Mouse (Mus musculus) hindbrain, embryonic 15.5 days (tissue): ENCODE measurements around the gene Cnnm4. TPM values are rescaled to one million over a fixed set of nuclear protein-coding genes. Genes with fewer than 3 reads are reported as not detected.

Source experiments
- ATAC-seq: fragments of 200-750 bp; cut with Nextera tagmentation; 2 replicates; pipeline ENCODE4 v1.8.0; 2017; ENCODE audit warnings: low read depth, moderate number of reproducible peaks, moderate TSS enrichment; ENCODE audit not compliant: low FRiP score
- H3K27ac ChIP-seq: fragments of 300-500 bp; sonication (generic); replicated peaks from 2 replicates; pipeline ENCODE4 v1.5.1; 2015; ENCODE audit warnings: mild to moderate bottlenecking, inconsistent platforms
- H3K27me3 ChIP-seq: fragments of 300-500 bp; sonication (generic); 2 replicates; pipeline ENCODE4 v1.6.1; 2015; ENCODE audit warnings: control low read depth, inconsistent platforms
- H3K36me3 ChIP-seq: fragments of 300-500 bp; sonication (generic); 2 replicates; pipeline ENCODE4 v1.6.1; 2015; ENCODE audit warnings: control low read depth, inconsistent platforms
- H3K4me1 ChIP-seq: fragments of 300-500 bp; sonication (generic); replicated peaks from 2 replicates; pipeline ENCODE4 v1.6.1; 2015; ENCODE audit warnings: control low read depth, inconsistent platforms
- H3K4me2 ChIP-seq: fragments of 300-500 bp; sonication (generic); 2 replicates; pipeline ENCODE4 v1.6.1; 2015; ENCODE audit warnings: moderate library complexity, mild to moderate bottlenecking, inconsistent platforms
- H3K4me3 ChIP-seq: fragments of 300-500 bp; sonication (generic); 2 replicates; pipeline ENCODE4 v1.5.1; 2015; ENCODE audit warnings: mild to moderate bottlenecking, inconsistent platforms
- H3K9ac ChIP-seq: fragments of 300-500 bp; sonication (generic); 2 replicates; pipeline ENCODE4 v1.6.1; 2015; ENCODE audit warnings: inconsistent platforms
- H3K9me3 ChIP-seq: fragments of 300-500 bp; sonication (generic); 2 replicates; pipeline ENCODE4 v1.6.1; 2016; ENCODE audit warnings: control low read depth, inconsistent platforms
- WGBS: fragments of 180-500 bp; shearing (Covaris S2); methylation state at CpG from one replicate; pipeline ENCODE4 v1.1.7; 2015; 5-methylcytosine and 5-hydroxymethylcytosine counted together
- polyA plus RNA-seq: library from polyadenylated mRNA; unstranded; fragments of >200 nt; fragmentation: Nextera tagmentation; extraction: Ambion mirVana; gene quantifications from 2 replicates; pipeline ENCODE4 v1.2.1, GENCODE M21; 2015

Cnnm4 gene
- polyA plus RNA-seq, 1 experiment from 2014 or later, result 10.8 TPM

- WGBS, result 68% methylated on average over 2 of the region's 2 CpGs
- Histone ChIP-seq H3K4me3 (no peak overlapping the region), H3K27ac (no peak overlapping the region), H3K4me1 (no peaks in the 10 kb centered on the region), H3K9ac (no peak overlapping the region), H3K27me3 (no peaks in the 10 kb centered on the region), H3K36me3 (no peaks in the 10 kb centered on the region), H3K9me3 (no peaks in the 10 kb centered on the region), H3K4me2 (no peak overlapping the region)
- ATAC-seq, result no peak
These were observed 25.9 kb downstream of the Cnnm4 start for GRCm38 (mm10) chr1:36497312-36497711.

GRCm38 (mm10) chr1:36501261-36501660 lies 29.8 kb downstream of the Cnnm4 start:
- no peak overlapping the region for H3K4me3 ChIP-seq
- H3K9me3 ChIP-seq, result no peaks in the 10 kb centered on the region
- H3K36me3 ChIP-seq, result no peaks in the 10 kb centered on the region
- no peaks in the 10 kb centered on the region for H3K4me1 ChIP-seq
- H3K27ac ChIP-seq, result no peak overlapping the region
- no peak overlapping the region for H3K9ac ChIP-seq
- peak; percentile 46; the same call in 1 of the 2 replicates for ATAC-seq
- H3K4me2 ChIP-seq, result no peak overlapping the region
- WGBS, result 5% methylated on average over 3 of the region's 3 CpGs
- H3K27me3 ChIP-seq, result no peaks in the 10 kb centered on the region

- no peak for ATAC-seq
- Histone ChIP-seq H3K9me3 (no peaks in the 10 kb centered on the region), H3K27me3 (no peaks in the 10 kb centered on the region), H3K4me1 (peaks cover 4% of the 10 kb centered on the region), H3K27ac (no peak overlapping the region), H3K9ac (no peak overlapping the region), H3K4me2 (no peak overlapping the region), H3K36me3 (no peaks in the 10 kb centered on the region), H3K4me3 (no peak overlapping the region)
- WGBS, result 89% methylated on average over 5 of the region's 5 CpGs
These were observed 36.8 kb downstream of the Cnnm4 start for GRCm38 (mm10) chr1:36508238-36508637.

GRCm38 (mm10) chr1:36511289-36512021 lies 40.0 kb downstream of the Cnnm4 start, which contains the start of gene Cnnm3:
TSS of gene Cnnm3 (plus strand) at chr1:36511867.
- Histone ChIP-seq H3K4me3 (peak within 1 kb of the TSS; percentile 94), H3K4me1 (peaks cover 34% of the 10 kb centered on the region), H3K4me2 (peak within 1 kb of the TSS; percentile 68), H3K9me3 (no peaks in the 10 kb centered on the region), H3K36me3 (no peaks in the 10 kb centered on the region), H3K27ac (peak within 1 kb of the TSS; percentile 98), H3K27me3 (no peaks in the 10 kb centered on the region), H3K9ac (peak within 1 kb of the TSS; percentile 91)
- 1% methylated on average over 51 of the region's 51 CpGs for WGBS
- ATAC-seq, result peak; percentile 97

- peak overlapping the region; percentile 91 for H3K9ac ChIP-seq
- ATAC-seq, result peak; percentile 76
- WGBS, result under 1% methylated on average over 110 of the region's 126 CpGs
- peak overlapping the region; percentile 94 for H3K4me3 ChIP-seq
- H3K27me3 ChIP-seq, result no peaks in the 10 kb centered on the region
- no peaks in the 10 kb centered on the region for H3K36me3 ChIP-seq
- H3K4me2 ChIP-seq, result peak overlapping the region; percentile 68
- H3K9me3 ChIP-seq, result no peaks in the 10 kb centered on the region
- H3K27ac ChIP-seq, result peak overlapping the region; percentile 98
- peaks cover 35% of the 10 kb centered on the region for H3K4me1 ChIP-seq
These were observed 40.9 kb downstream of the Cnnm4 start for GRCm38 (mm10) chr1:36512089-36512965.

- peak overlapping the region; percentile 98 for H3K27ac ChIP-seq
- no peak for ATAC-seq
- peaks cover 35% of the 10 kb centered on the region for H3K4me1 ChIP-seq
- H3K9ac ChIP-seq, result peak overlapping the region; percentile 91
- peak overlapping the region; percentile 68 for H3K4me2 ChIP-seq
- H3K4me3 ChIP-seq, result peak overlapping the region; percentile 94
- no peaks in the 10 kb centered on the region for H3K36me3 ChIP-seq
- H3K27me3 ChIP-seq, result no peaks in the 10 kb centered on the region
- WGBS, result 1% methylated on average over 16 of the region's 16 CpGs
- H3K9me3 ChIP-seq, result no peaks in the 10 kb centered on the region
These were observed 41.5 kb downstream of the Cnnm4 start for GRCm38 (mm10) chr1:36512966-36513280.

- Histone ChIP-seq H3K27me3 (no peaks in the 10 kb centered on the region), H3K27ac (peak overlapping the region; percentile 98), H3K9ac (peak overlapping the region; percentile 91), H3K4me1 (peaks cover 35% of the 10 kb centered on the region), H3K9me3 (no peaks in the 10 kb centered on the region), H3K4me3 (peak overlapping the region; percentile 94), H3K4me2 (peak overlapping the region; percentile 68), H3K36me3 (no peaks in the 10 kb centered on the region)
- ATAC-seq, result no peak
- WGBS, result 0% methylated on average over 1 of the region's 1 CpGs
These were observed 41.9 kb downstream of the Cnnm4 start for GRCm38 (mm10) chr1:36513310-36513709.

GRCm38 (mm10) chr1:36513718-36514117 lies 42.3 kb downstream of the Cnnm4 start:
- Histone ChIP-seq H3K9me3 (no peaks in the 10 kb centered on the region), H3K9ac (peak overlapping the region; percentile 91; the same call in 1 of the 2 replicates), H3K27ac (no peak overlapping the region; the same call in 1 of the 2 replicates), H3K27me3 (no peaks in the 10 kb centered on the region), H3K4me2 (peak overlapping the region; percentile 68), H3K36me3 (no peaks in the 10 kb centered on the region), H3K4me1 (peaks cover 35% of the 10 kb centered on the region), H3K4me3 (peak overlapping the region; percentile 94)
- 30% methylated on average over 2 of the region's 2 CpGs for WGBS
- ATAC-seq, result no peak

GRCm38 (mm10) chr1:36518259-36518658 lies 46.8 kb downstream of the Cnnm4 start:
- peaks cover 35% of the 10 kb centered on the region for H3K4me1 ChIP-seq
- no peak for ATAC-seq
- no peak overlapping the region for H3K9ac ChIP-seq
- H3K27ac ChIP-seq, result no peak overlapping the region
- no peak overlapping the region for H3K4me3 ChIP-seq
- 82% methylated on average over 3 of the region's 3 CpGs for WGBS
- H3K27me3 ChIP-seq, result no peaks in the 10 kb centered on the region
- peaks cover 35% of the 10 kb centered on the region for H3K36me3 ChIP-seq
- no peaks in the 10 kb centered on the region for H3K9me3 ChIP-seq
- no peak overlapping the region for H3K4me2 ChIP-seq

- Histone ChIP-seq H3K9ac (no peak overlapping the region), H3K4me2 (no peak overlapping the region), H3K4me3 (no peak overlapping the region), H3K9me3 (no peaks in the 10 kb centered on the region), H3K27me3 (no peaks in the 10 kb centered on the region), H3K27ac (no peak overlapping the region), H3K36me3 (peaks cover 46% of the 10 kb centered on the region), H3K4me1 (peaks cover 22% of the 10 kb centered on the region)
- WGBS, result 84% methylated on average over 11 of the region's 11 CpGs
- ATAC-seq, result no peak
These were observed 48.2 kb downstream of the Cnnm4 start for GRCm38 (mm10) chr1:36519626-36520025.

GRCm38 (mm10) chr1:36522210-36522609 lies 50.8 kb downstream of the Cnnm4 start:
- Histone ChIP-seq H3K4me3 (no peak overlapping the region), H3K9me3 (no peaks in the 10 kb centered on the region), H3K27ac (no peak overlapping the region), H3K9ac (no peak overlapping the region), H3K4me1 (peaks cover 4% of the 10 kb centered on the region; the same call in 1 of the 2 replicates), H3K36me3 (peaks cover 62% of the 10 kb centered on the region), H3K27me3 (no peaks in the 10 kb centered on the region), H3K4me2 (no peak overlapping the region)
- ATAC-seq, result no peak
- 92% methylated on average over 7 of the region's 7 CpGs for WGBS
